Mouse (Mus musculus): ENCODE results near the gene Trim33. TPM values are rescaled to one million over a fixed set of nuclear protein-coding genes. Genes with fewer than 3 reads are reported as not detected.

The Trim33 gene
- total RNA-seq (2021) = 10 to 100 TPM; 13.9 to 18.0 TPM
- long read RNA-seq, experiment 1, full-length matches to known transcripts = 3 of 7 reads
- long read RNA-seq, experiment 1, partial matches to known transcripts = 3 of 7 reads
- long read RNA-seq, experiment 1, other reads (novel, unspliced or antisense) = 1 of 7 reads
- long read RNA-seq, experiment 2, full-length matches to known transcripts = 3 of 6 reads
- long read RNA-seq, experiment 2, partial matches to known transcripts = 1 of 6 reads
- long read RNA-seq, experiment 2, other reads (novel, unspliced or antisense) = 2 of 6 reads

GRCm38 (mm10) chr3:103279182-103280149 lies at the start of gene Trim33:
Gene Trim33 (plus strand): TSS chr3:103279293.
- peak; percentile 90 for DNase-seq

GRCm38 (mm10) chr3:103232398-103232797 lies 46.7 kb upstream of the Trim33 start:
- DNase-seq = no peak

- no peak for DNase-seq
Observed at GRCm38 (mm10) chr3:103241524-103241923, 37.6 kb upstream of the Trim33 start.

GRCm38 (mm10) chr3:103242156-103242555 lies 36.9 kb upstream of the Trim33 start:
- no peak for DNase-seq

- no peak for DNase-seq
Observed at GRCm38 (mm10) chr3:103243491-103243890, 35.6 kb upstream of the Trim33 start.

- DNase-seq = no peak
Observed at GRCm38 (mm10) chr3:103246627-103247260, 32.3 kb upstream of the Trim33 start.

- no peak for DNase-seq
Observed at GRCm38 (mm10) chr3:103256089-103256819, 22.8 kb upstream of the Trim33 start.

- DNase-seq = no peak
Observed at GRCm38 (mm10) chr3:103262802-103263417, 16.2 kb upstream of the Trim33 start.

- DNase-seq = peak; percentile 4
Observed at GRCm38 (mm10) chr3:103278561-103279181, 422 bp upstream of the Trim33 start.

- peak; percentile 43 for DNase-seq
Observed at GRCm38 (mm10) chr3:103280241-103280761, 1.2 kb downstream of the Trim33 start.

GRCm38 (mm10) chr3:103280875-103281274 lies 1.8 kb downstream of the Trim33 start:
- no peak for DNase-seq

GRCm38 (mm10) chr3:103288761-103289160 lies 9.7 kb downstream of the Trim33 start:
- no peak for DNase-seq

- DNase-seq = no peak
Observed at GRCm38 (mm10) chr3:103291087-103291486, 12.0 kb downstream of the Trim33 start.

- DNase-seq = no peak
Observed at GRCm38 (mm10) chr3:103305411-103305982, 26.4 kb downstream of the Trim33 start.

- DNase-seq = no peak
Observed at GRCm38 (mm10) chr3:103309252-103309651, 30.2 kb downstream of the Trim33 start.

- DNase-seq = no peak
Observed at GRCm38 (mm10) chr3:103309750-103310149, 30.7 kb downstream of the Trim33 start.

- DNase-seq = no peak
Observed at GRCm38 (mm10) chr3:103314291-103314690, 35.2 kb downstream of the Trim33 start.

- DNase-seq = no peak
Observed at GRCm38 (mm10) chr3:103335371-103335770, 56.3 kb downstream of the Trim33 start.

GRCm38 (mm10) chr3:103346658-103347057 lies 67.6 kb downstream of the Trim33 start:
- no peak for DNase-seq

- no peak for DNase-seq
Observed at GRCm38 (mm10) chr3:103353518-103353917, 74.4 kb downstream of the Trim33 start.

Data from gastrocnemius, postnatal 10 days (tissue).